Mouse (Mus musculus) midbrain, embryonic 11.5 days (tissue): ENCODE measurements around the gene Slc31a1. TPM values are rescaled to one million over a fixed set of nuclear protein-coding genes. Genes with fewer than 3 reads are reported as not detected.

Source experiments
- ATAC-seq: fragments of 200-750 bp; cut with Nextera tagmentation; 2 replicates; pipeline ENCODE4 v1.8.0; 2017; ENCODE audit warnings: moderate TSS enrichment, moderate library complexity; ENCODE audit not compliant: low FRiP score
- DNase-seq: peaks from one replicate; pipeline ENCODE4 v3.0.0; 2015; ENCODE audit warnings: low spot score; ENCODE audit errors: missing footprints
- H3K27ac ChIP-seq: fragments of 300-500 bp; sonication (generic); 2 replicates; pipeline ENCODE4 v1.5.1; 2014; ENCODE audit warnings: low read depth, low read length
- H3K27me3 ChIP-seq: fragments of 300-500 bp; sonication (generic); 2 replicates; pipeline ENCODE4 v1.6.1; 2014; ENCODE audit warnings: mild to moderate bottlenecking, low read length, moderate library complexity, mixed read lengths; ENCODE audit not compliant: control insufficient read depth, insufficient read depth
- H3K36me3 ChIP-seq: fragments of 300-500 bp; sonication (generic); 2 replicates; pipeline ENCODE4 v1.6.1; 2014; ENCODE audit warnings: mild to moderate bottlenecking, low read length, moderate library complexity, mixed read lengths; ENCODE audit not compliant: control insufficient read depth, insufficient read depth
- H3K4me1 ChIP-seq: fragments of 300-500 bp; sonication (generic); 2 replicates; pipeline ENCODE4 v1.6.1; 2014; ENCODE audit warnings: low read length; ENCODE audit not compliant: control insufficient read depth, insufficient read depth
- H3K4me2 ChIP-seq: fragments of 300-500 bp; sonication (generic); 2 replicates; pipeline ENCODE4 v1.6.1; 2014; ENCODE audit warnings: mild to moderate bottlenecking, moderate library complexity
- H3K4me3 ChIP-seq: fragments of 300-500 bp; sonication (generic); 2 replicates; pipeline ENCODE4 v1.5.1; 2014; ENCODE audit warnings: low read depth, low read length
- H3K9ac ChIP-seq: fragments of 300-500 bp; sonication (generic); 2 replicates; pipeline ENCODE4 v1.6.1; 2014; ENCODE audit warnings: low read length
- H3K9me3 ChIP-seq: fragments of 300-500 bp; sonication (generic); 2 replicates; pipeline ENCODE4 v1.6.1; 2016; ENCODE audit warnings: low read length; ENCODE audit not compliant: control insufficient read depth
- WGBS: fragments of 180-500 bp; shearing (Covaris S2); extraction: QIAGEN DNeasy Blood & Tissue Kit; methylation state at CpG from one replicate; pipeline ENCODE4 v1.1.7; 2014; 5-methylcytosine and 5-hydroxymethylcytosine counted together
- polyA plus RNA-seq: library from polyadenylated mRNA; unstranded; fragments of >200 nt; fragmentation: Nextera tagmentation; extraction: Ambion mirVana; gene quantifications from 2 replicates; pipeline ENCODE4 v1.2.1, GENCODE M21; 2014

Gene Slc31a1
- polyA plus RNA-seq, 1 experiment from 2014 or later, result 50.2 TPM

DNA sequence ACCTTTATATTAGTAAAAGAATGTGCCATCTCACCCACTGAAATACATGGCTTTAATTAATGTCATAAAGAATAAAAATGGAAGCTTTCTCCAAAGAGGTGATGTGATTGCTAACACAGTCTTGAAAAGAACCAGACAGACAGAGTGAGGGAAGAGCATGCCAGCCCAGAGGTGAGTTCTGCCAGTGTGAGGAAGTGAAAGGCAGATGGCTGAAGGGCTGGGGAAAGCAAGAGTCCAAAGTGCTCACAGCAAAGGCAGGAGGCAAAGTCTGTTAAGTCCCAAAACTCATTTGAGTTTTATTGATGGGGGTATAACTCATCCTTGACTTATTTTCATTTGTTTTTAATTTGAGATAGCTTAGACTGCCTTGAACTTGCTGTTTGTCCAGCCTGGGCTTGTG, 70.2 kb downstream of the Slc31a1 start:
- no peaks in the 10 kb centered on the region for H3K36me3 ChIP-seq
- DNase-seq (no peak), ATAC-seq (no peak)
- H3K4me2 ChIP-seq, result no peak overlapping the region
- no peak overlapping the region for H3K4me3 ChIP-seq
- H3K27ac ChIP-seq, result no peak overlapping the region
- H3K9me3 ChIP-seq, result no peaks in the 10 kb centered on the region
- H3K27me3 ChIP-seq, result no peaks in the 10 kb centered on the region
- no peak overlapping the region for H3K9ac ChIP-seq
- no peaks in the 10 kb centered on the region for H3K4me1 ChIP-seq

DNA sequence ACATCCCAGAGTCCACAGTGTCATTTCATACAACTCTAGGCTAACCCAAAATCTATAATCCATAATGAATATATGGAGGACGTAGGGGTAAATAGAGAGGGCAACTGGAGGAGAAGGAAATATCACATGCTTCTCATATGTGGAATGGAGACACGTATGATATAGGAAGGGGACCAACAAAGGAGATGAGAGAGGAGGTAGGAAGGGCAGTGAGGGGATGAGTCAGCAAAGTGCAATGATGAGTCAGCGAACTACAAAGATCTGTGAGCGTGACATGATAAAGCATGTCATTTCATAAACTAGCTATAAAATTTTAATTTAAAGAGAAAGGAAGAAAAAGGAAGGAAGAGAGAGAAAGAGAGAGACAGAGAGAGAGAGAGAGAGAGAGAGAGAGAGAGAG, 71.0 kb downstream of the Slc31a1 start:
- WGBS, result 86% methylated on average over 4 of the region's 4 CpGs
- Histone ChIP-seq H3K4me1 (no peaks in the 10 kb centered on the region), H3K36me3 (no peaks in the 10 kb centered on the region), H3K4me2 (no peak overlapping the region), H3K9me3 (no peaks in the 10 kb centered on the region), H3K27ac (no peak overlapping the region), H3K4me3 (no peak overlapping the region), H3K27me3 (no peaks in the 10 kb centered on the region), H3K9ac (no peak overlapping the region)
- ATAC-seq, result no peak
- no peak for DNase-seq

DNA sequence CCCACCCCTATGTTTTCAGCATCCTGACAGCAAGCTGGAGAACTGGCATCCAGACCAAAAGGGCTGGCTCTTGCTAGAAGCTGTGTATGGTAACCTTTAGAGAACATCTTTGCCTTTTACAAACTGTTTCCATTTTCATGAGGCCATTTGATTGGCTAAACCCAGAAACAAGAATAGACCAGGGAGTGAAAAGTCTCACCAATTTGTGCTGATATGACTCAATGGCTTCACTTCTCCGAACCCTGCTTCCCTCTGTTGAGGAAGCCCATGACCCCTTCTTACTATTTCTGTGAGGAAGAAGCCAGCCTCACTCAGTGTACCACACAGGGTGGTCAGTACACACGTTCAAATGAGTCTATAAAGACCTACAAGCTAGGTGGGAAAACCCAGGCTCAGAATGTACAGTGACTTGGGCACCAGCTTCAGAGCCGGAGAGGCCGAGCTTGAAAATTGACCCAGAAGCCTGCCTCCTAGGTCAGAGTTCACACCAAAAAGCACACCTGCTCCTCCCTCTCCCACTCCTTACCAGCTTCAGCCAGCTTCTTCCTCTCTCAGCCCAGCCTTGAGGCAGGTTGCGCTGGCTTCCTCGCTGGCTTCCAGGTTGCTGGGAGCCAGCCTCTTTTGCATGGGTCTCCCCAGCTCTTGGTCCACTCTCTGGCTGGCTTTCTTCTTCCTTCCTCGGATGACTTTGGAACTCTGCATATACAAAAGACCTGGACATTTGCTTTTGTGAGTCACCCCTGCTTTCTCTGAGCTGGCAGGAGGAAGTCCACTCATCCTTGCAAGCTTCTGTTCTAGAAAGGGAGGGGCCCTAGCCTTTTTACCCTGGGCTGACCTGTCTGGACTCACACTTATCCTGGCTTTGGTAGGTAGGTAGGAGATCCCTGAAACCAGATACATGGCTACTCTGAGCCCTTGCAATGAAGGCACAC, 73.7 kb downstream of the Slc31a1 start:
- 78% methylated on average over 7 of the region's 7 CpGs for WGBS
- Histone ChIP-seq H3K4me1 (no peaks in the 10 kb centered on the region), H3K36me3 (no peaks in the 10 kb centered on the region), H3K9me3 (no peaks in the 10 kb centered on the region), H3K27me3 (no peaks in the 10 kb centered on the region), H3K4me3 (no peak overlapping the region), H3K4me2 (no peak overlapping the region), H3K27ac (no peak overlapping the region), H3K9ac (no peak overlapping the region)
- no peak for ATAC-seq
- DNase-seq, result no peak

DNA sequence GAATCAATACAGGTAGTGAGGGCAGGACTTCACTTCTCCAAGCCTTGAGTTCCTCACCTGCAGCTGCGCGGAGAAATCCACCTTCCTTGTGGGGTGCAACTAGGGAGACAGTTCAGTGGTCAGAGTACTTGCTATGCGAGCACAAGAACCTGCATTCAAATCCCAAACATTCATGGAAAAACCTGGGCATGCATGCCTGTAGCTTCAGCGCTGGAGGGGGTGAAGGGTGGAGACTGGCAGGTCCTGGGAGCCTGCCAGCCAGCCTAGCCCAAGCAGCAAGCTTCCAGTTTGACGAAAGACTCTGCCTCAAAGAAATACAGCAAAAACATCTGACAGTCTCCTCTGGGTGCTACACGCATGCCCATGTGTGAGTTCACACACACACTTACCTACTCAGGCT, 74.6 kb downstream of the Slc31a1 start, which contains the start of gene Rnf183:
Gene Rnf183 (minus strand): TSS at position 172 of the 400 bp plus-strand sequence.
- ATAC-seq, result no peak
- no peak within 1 kb of the TSS for H3K4me2 ChIP-seq
- H3K36me3 ChIP-seq, result no peaks in the 10 kb centered on the region
- H3K27me3 ChIP-seq, result no peaks in the 10 kb centered on the region
- WGBS, result 86% methylated on average over 6 of the region's 6 CpGs
- no peak within 1 kb of the TSS for H3K9ac ChIP-seq
- no peaks in the 10 kb centered on the region for H3K9me3 ChIP-seq
- DNase-seq, result no peak
- no peaks in the 10 kb centered on the region for H3K4me1 ChIP-seq
- no peak within 1 kb of the TSS for H3K4me3 ChIP-seq
- no peak within 1 kb of the TSS for H3K27ac ChIP-seq

GRCm38 (mm10) chr4:62437256-62437778, 76.8 kb downstream of the Slc31a1 start:
- no peak for DNase-seq

GRCm38 (mm10) chr4:62437871-62438270, 77.3 kb downstream of the Slc31a1 start:
- ATAC-seq (no peak), DNase-seq (no peak)
- no peak overlapping the region for H3K9ac ChIP-seq
- H3K36me3 ChIP-seq, result no peaks in the 10 kb centered on the region
- H3K4me3 ChIP-seq, result no peak overlapping the region
- H3K27me3 ChIP-seq, result no peaks in the 10 kb centered on the region
- H3K4me2 ChIP-seq, result no peak overlapping the region
- 84% methylated on average over 7 of the region's 7 CpGs for WGBS
- no peaks in the 10 kb centered on the region for H3K4me1 ChIP-seq
- no peak overlapping the region for H3K27ac ChIP-seq
- H3K9me3 ChIP-seq, result no peaks in the 10 kb centered on the region

More at GRCm38 (mm10) chr4:62437256-62437778, 76.8 kb downstream of the Slc31a1 start:
- Histone ChIP-seq H3K27ac (no peak overlapping the region), H3K9ac (no peak overlapping the region), H3K36me3 (no peaks in the 10 kb centered on the region), H3K4me1 (no peaks in the 10 kb centered on the region), H3K4me3 (no peak overlapping the region), H3K9me3 (no peaks in the 10 kb centered on the region), H3K4me2 (no peak overlapping the region), H3K27me3 (no peaks in the 10 kb centered on the region)
- 86% methylated on average over 3 of the region's 3 CpGs for WGBS
- ATAC-seq, result no peak

- Histone ChIP-seq H3K9me3 (no peaks in the 10 kb centered on the region), H3K4me3 (no peak overlapping the region), H3K36me3 (no peaks in the 10 kb centered on the region), H3K4me2 (no peak overlapping the region), H3K27me3 (no peaks in the 10 kb centered on the region), H3K27ac (no peak overlapping the region), H3K4me1 (no peaks in the 10 kb centered on the region), H3K9ac (no peak overlapping the region)
- DNase-seq (no peak), ATAC-seq (no peak)
- 65% methylated on average over 4 of the region's 4 CpGs for WGBS
These were observed 79.3 kb downstream of the Slc31a1 start for GRCm38 (mm10) chr4:62439793-62440192.

DNA sequence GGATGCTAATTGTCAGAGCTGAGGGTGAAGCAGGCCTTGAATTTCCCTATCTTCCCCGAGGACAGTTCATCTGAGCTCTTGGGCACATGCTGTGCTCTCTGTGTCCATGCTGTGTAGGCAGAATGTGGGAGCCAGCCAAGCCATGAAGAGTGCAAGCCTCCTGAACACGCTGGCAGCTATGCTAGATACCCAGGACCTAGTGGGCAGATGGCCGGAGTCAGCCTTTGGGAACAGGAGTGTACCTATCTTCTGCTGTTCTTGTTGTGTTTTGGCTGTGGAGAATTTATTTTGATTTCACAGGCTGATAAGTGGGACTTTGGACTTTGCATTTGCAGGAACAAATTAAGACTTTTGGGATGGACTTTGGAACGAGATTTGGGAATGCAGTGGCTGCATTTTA, 80.0 kb downstream of the Slc31a1 start:
- Histone ChIP-seq H3K4me3 (no peak overlapping the region), H3K4me1 (no peaks in the 10 kb centered on the region), H3K36me3 (no peaks in the 10 kb centered on the region), H3K27ac (no peak overlapping the region), H3K4me2 (no peak overlapping the region), H3K27me3 (no peaks in the 10 kb centered on the region), H3K9ac (no peak overlapping the region), H3K9me3 (no peaks in the 10 kb centered on the region)
- ATAC-seq (no peak), DNase-seq (no peak)
- 75% methylated on average over 4 of the region's 4 CpGs for WGBS

DNA sequence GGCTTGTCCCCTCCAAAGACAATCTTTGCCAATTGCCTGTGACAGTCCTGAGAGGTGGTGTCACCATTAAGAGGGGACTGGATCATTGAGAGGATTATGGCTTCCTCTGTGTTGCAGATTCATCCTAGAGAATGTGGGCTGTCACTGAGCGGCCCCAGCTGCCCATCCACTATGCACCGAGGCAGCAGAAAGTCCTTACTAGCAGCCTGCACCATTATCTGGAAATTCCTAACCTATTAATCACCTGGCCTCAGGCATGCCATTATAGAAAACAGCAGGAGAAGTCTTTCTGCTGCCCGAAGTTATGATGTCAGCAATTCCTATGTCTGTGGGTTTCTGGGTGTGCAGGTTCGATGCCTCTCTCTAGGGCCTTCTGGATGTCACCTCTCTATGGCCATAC, 80.5 kb downstream of the Slc31a1 start:
- Histone ChIP-seq H3K27me3 (no peaks in the 10 kb centered on the region), H3K4me3 (no peak overlapping the region), H3K9me3 (no peaks in the 10 kb centered on the region), H3K4me1 (no peaks in the 10 kb centered on the region), H3K9ac (no peak overlapping the region), H3K27ac (no peak overlapping the region), H3K36me3 (no peaks in the 10 kb centered on the region), H3K4me2 (no peak overlapping the region)
- DNase-seq (no peak), ATAC-seq (no peak)
- 88% methylated on average over 4 of the region's 4 CpGs for WGBS
